In the genomic region with DNA sequence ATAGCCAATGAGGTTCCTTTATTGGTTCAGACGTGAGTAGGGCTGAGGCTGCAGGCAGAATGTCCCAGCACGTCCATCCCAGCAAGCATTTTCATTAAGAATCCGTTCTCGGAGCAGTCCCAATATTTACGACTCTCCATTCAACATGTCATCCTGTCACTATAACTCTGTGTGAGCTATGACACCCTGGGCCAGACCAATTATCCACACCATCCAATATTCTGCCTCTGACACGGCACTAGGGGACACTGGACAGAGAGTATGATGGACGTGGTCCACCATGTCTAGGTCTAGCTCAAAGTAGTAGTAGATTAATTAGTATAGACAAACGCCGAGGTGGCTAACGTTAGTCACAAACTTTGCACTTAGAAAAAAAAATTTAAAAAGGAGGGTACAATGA, we compare ENCODE assay signal across 22 mouse cellular contexts. TPM values are rescaled to one million over a fixed set of nuclear protein-coding genes. Genes with fewer than 3 reads are reported as not detected.
DNase-seq lines count a peak whose midpoint lies in the region; ATAC-seq lines count a peak whose summit lies in the region.
"Had no signal": no experiment of that assay in that cellular context is flagged by ENCODE, and none has a peak within 500 bp of the region (broad histone marks: within the 10 kb centered on the region; RNA-seq: fewer than 3 reads in every experiment).

No protein-coding gene starts in this region.

- ATAC-seq in neural tube, embryonic 11.5 days (ENCODE audit: insufficient read depth, low FRiP score, low TSS enrichment): peak; percentile 71
- no peak for ATAC-seq in neural tube, embryonic 15.5 days (ENCODE audit: low FRiP score)
- peak; percentile 22; the same call in 1 of the 2 replicates for ATAC-seq in neural tube, embryonic 13.5 days (ENCODE audit: low read depth)
- ATAC-seq: forebrain, embryonic 14.5 days; forebrain, embryonic 16.5 days had no signal

- no peaks in the 10 kb centered on the region for H3K36me3 ChIP-seq in neural tube, embryonic 11.5 days (ENCODE audit: control insufficient read depth, insufficient read depth, low read length)
- H3K36me3 ChIP-seq in neural tube, embryonic 15.5 days: no peaks in the 10 kb centered on the region
- peaks cover 9% of the 10 kb centered on the region; the same call in 1 of the 2 replicates for H3K36me3 ChIP-seq in neural tube, embryonic 13.5 days

- no peak overlapping the region for H3K9ac ChIP-seq in neural tube, embryonic 11.5 days (ENCODE audit: low read length)
- H3K9ac ChIP-seq in neural tube, embryonic 15.5 days (replicated peaks): no peak overlapping the region
- H3K9ac ChIP-seq in neural tube, embryonic 13.5 days: no peak overlapping the region
- H3K9ac ChIP-seq: embryonic facial prominence, embryonic 13.5 days; embryonic facial prominence, embryonic 15.5 days; forebrain, embryonic 12.5 days had no signal

- no peak for DNase-seq in neural tube, embryonic 11.5 days (ENCODE audit: low spot score)
- DNase-seq in mesoderm, embryonic 11.5 days (ENCODE audit: low read depth, low spot score): peak; percentile 23
- no peak for DNase-seq in cerebellum, adult 9-10 months
- DNase-seq in cerebellum, adult 8-10 months: no peak
- DNase-seq: adrenal gland, adult 2 months; adrenal gland, postnatal 10 days; adrenal gland, postnatal 25 days; cerebellum, adult 11 months; cerebellum, adult 18-20 months; cerebellum, adult 9-11 months; cerebellum, postnatal 14 days; cerebellum, postnatal 36 days; embryo, embryonic 11 days had no signal

- no peak overlapping the region for H3K4me2 ChIP-seq in neural tube, embryonic 11.5 days (ENCODE audit: low read depth)
- H3K4me2 ChIP-seq in neural tube, embryonic 15.5 days: no peak overlapping the region
- H3K4me2 ChIP-seq in neural tube, embryonic 13.5 days: no peak overlapping the region
- H3K4me2 ChIP-seq: embryonic facial prominence, embryonic 13.5 days; embryonic facial prominence, embryonic 15.5 days; forebrain, embryonic 12.5 days had no signal

- WGBS in neural tube, embryonic 11.5 days: 59% methylated on average over 10 of the region's 10 CpGs
- 45% methylated on average over 10 of the region's 10 CpGs for WGBS in neural tube, embryonic 15.5 days
- WGBS in neural tube, embryonic 13.5 days: 43% methylated on average over 10 of the region's 10 CpGs

- no peaks in the 10 kb centered on the region for H3K4me1 ChIP-seq in neural tube, embryonic 11.5 days (ENCODE audit: control insufficient read depth, insufficient read depth, low read length)
- H3K4me1 ChIP-seq in neural tube, embryonic 15.5 days: no peaks in the 10 kb centered on the region
- H3K4me1 ChIP-seq in neural tube, embryonic 13.5 days (replicated peaks): peaks cover 17% of the 10 kb centered on the region
- H3K4me1 ChIP-seq: embryonic facial prominence, embryonic 15.5 days; forebrain, embryonic 10.5 days; forebrain, embryonic 12.5 days had no signal

- H3K9me3 ChIP-seq in neural tube, embryonic 11.5 days (ENCODE audit: control insufficient read depth, low read length): no peaks in the 10 kb centered on the region
- no peaks in the 10 kb centered on the region for H3K9me3 ChIP-seq in neural tube, embryonic 15.5 days (replicated peaks)
- H3K9me3 ChIP-seq in neural tube, embryonic 13.5 days: no peaks in the 10 kb centered on the region; the same call in 1 of the 2 replicates
- H3K9me3 ChIP-seq: embryonic facial prominence, embryonic 13.5 days; embryonic facial prominence, embryonic 15.5 days; forebrain, embryonic 12.5 days had no signal

- H3K27ac ChIP-seq in neural tube, embryonic 11.5 days (ENCODE audit: low read depth, low read length): no peak overlapping the region
- no peak overlapping the region for H3K27ac ChIP-seq in neural tube, embryonic 15.5 days (replicated peaks)
- H3K27ac ChIP-seq in neural tube, embryonic 13.5 days (replicated peaks): no peak overlapping the region
- H3K27ac ChIP-seq: embryonic facial prominence, embryonic 13.5 days; embryonic facial prominence, embryonic 15.5 days; forebrain, embryonic 10.5 days; forebrain, embryonic 12.5 days had no signal

- no peaks in the 10 kb centered on the region for H3K27me3 ChIP-seq in neural tube, embryonic 11.5 days (ENCODE audit: control insufficient read depth, insufficient read depth, low read length)
- no peaks in the 10 kb centered on the region for H3K27me3 ChIP-seq in neural tube, embryonic 15.5 days (replicated peaks)
- no peaks in the 10 kb centered on the region for H3K27me3 ChIP-seq in neural tube, embryonic 13.5 days
- H3K27me3 ChIP-seq: embryonic facial prominence, embryonic 13.5 days; embryonic facial prominence, embryonic 15.5 days had no signal

- no peak overlapping the region for H3K4me3 ChIP-seq in neural tube, embryonic 11.5 days (ENCODE audit: low read depth, low read length)
- H3K4me3 ChIP-seq in neural tube, embryonic 15.5 days (replicated peaks): no peak overlapping the region
- H3K4me3 ChIP-seq in neural tube, embryonic 13.5 days: no peak overlapping the region
- H3K4me3 ChIP-seq: embryonic facial prominence, embryonic 13.5 days; embryonic facial prominence, embryonic 15.5 days; erythroblast, embryonic 14.5 days; forebrain, embryonic 10.5 days; forebrain, embryonic 12.5 days had no signal

RNA-seq across cellular contexts. Expression of a gene that starts 9.8 kb away (rescaled TPM):
- 43.6 and 44.1 TPM in 2 replicates for polyA plus RNA-seq in neural tube, embryonic 11.5 days (2014; fragmentation: Nextera tagmentation; extraction: Ambion mirVana)
- polyA plus RNA-seq in neural tube, embryonic 15.5 days (2015; fragmentation: Nextera tagmentation; extraction: Ambion mirVana): 30.9 and 32.7 TPM in 2 replicates
- polyA plus RNA-seq in neural tube, embryonic 13.5 days (2015; fragmentation: Nextera tagmentation; extraction: Ambion mirVana): 35.2 and 36.4 TPM in 2 replicates
